Mouse (Mus musculus) inflammation-experienced regulatory T-cells, adult 16 weeks (primary cell): ENCODE results near the gene Sec63. TPM values are rescaled to one million over a fixed set of nuclear protein-coding genes. Genes with fewer than 3 reads are reported as not detected.

Experiments used
- polyA plus RNA-seq: library from polyadenylated mRNA; unstranded; fragments of 100-300 nt; shearing (Covaris generic); gene quantifications from one replicate; pipeline ENCODE4 v1.2.1, GENCODE M21; 2017

The Sec63 gene
- 7.5 TPM for polyA plus RNA-seq

GRCm38 (mm10) chr10:42760999-42761900, at the start of gene Sec63:
Gene Sec63 (plus strand): TSS chr10:42761496.

GRCm38 (mm10) chr10:42860159-42860911, 99.0 kb downstream of the Sec63 start, which contains the start of gene Scml4:
Gene Scml4 (plus strand): TSS chr10:42860370.

Other genes with a start within 250 kb of the Sec63 start
- not detected for gene Nr2e1, start 177.9 kb upstream of the Sec63 start, polyA plus RNA-seq
- gene Ostm1, start 177.7 kb upstream of the Sec63 start, polyA plus RNA-seq, result 41.2 TPM
- 105 TPM for gene Scml4, start 98.9 kb downstream of the Sec63 start, polyA plus RNA-seq